Mouse (Mus musculus) frontal cortex, postnatal 25 days (tissue): Measurements from ENCODE around the gene Qtrt2.

Experiments
- DNase-seq, 2 experiments: peaks; one replicate each; pipeline ENCODE4 v3.0.0; 2022; ENCODE audit warnings: low spot score in 2 of 2

The Qtrt2 gene

GRCm38 (mm10) chr16:43816321-43816720 is 110.3 kb downstream of the Qtrt2 start:
- DNase-seq, result no peak

- DNase-seq, result no peak
Observed at GRCm38 (mm10) chr16:43814644-43815043, 112.0 kb downstream of the Qtrt2 start.
